Mouse (Mus musculus) cerebellum, postnatal 14 days (tissue): ENCODE data around the gene Frmd7.
A peak's percentile ranks its signal among the peaks of the same experiment; 100 is the strongest.

Experiments
- DNase-seq, 2 experiments: peaks; one replicate each; pipeline ENCODE4 v3.0.0; 2021; ENCODE audit warnings: mixed read lengths in 2 of 2

Gene Frmd7

DNA sequence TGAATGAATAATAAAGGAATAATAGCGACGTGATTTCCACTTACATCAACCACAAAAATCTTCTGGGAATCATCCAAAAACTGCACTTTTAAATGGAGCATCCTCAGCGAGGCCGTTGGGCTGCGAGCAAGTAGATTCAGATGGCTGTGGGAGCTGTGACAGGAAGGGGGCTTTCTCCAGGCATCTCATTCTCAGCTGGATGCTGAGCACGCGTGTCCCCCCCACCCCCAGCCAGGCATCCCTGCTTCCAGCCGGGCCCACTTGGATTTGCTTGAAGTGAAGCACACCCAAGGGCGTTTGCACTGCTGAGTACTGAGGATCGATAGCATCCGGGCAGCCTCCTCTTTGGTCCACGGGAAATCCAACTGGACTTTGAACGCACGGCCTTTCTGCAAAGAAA lies at the start of gene Frmd7:
Gene Frmd7 (minus strand): TSS at position 101 of the 400 bp plus-strand sequence.
- DNase-seq = no peak

DNA sequence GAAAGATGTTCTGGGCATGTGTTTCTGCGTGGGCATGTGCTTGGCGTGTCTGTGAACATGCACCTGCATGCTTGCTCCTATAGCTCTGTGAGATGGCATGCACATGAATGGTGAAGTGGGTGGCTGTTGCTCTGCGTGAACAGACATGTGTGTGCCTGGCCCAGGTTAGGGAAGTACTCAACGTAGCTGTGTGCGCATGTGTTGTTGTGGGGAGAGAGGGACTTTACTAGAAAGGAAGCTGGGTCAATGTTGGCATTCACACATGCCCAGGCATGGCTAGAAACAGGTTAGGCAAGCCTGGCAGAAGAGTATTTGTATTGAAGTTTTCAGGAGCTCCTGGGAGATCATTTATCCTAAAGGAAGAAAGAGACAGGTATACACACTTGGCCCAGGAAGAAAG lies 48.8 kb upstream of the Frmd7 start:
- DNase-seq = no peak

DNA sequence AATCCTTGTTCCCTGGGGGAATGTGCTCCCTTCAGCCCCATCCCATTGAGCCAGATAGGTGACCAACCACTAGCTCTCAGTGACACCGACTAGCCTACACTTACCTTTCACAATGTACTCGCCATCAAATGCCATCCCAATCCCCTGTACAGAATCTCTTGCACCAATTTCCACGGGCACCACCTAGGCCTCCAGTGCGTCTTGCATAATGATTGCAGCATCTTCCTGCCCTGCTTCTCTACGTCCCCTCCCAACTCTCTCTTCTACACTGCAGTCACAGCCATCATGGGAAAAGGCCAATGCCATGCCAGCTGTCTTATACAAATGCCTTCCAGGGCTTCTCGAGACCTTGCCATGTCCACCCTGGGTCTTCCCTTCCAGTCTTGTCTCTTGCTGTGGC lies 47.4 kb upstream of the Frmd7 start:
- DNase-seq = no peak

DNA sequence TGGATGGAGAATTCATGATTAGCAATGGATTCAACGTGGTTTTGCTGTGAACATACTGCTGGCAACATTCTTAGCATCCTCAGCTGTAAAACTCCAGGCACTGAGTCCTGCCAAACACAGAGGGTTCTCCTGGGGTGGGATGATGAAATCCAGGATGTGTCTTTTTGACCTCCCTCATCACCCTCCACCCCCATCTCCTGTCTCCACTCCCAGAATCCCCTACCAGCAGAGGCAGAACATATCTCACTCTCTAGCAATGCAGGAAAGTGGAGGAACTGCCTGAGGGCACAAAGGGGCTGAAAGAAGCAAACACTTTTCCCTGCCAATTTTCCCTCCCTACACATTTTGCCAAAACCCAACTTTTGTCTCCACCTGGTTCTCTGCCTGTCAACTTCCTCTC lies 46.1 kb upstream of the Frmd7 start:
- no peak for DNase-seq

DNA sequence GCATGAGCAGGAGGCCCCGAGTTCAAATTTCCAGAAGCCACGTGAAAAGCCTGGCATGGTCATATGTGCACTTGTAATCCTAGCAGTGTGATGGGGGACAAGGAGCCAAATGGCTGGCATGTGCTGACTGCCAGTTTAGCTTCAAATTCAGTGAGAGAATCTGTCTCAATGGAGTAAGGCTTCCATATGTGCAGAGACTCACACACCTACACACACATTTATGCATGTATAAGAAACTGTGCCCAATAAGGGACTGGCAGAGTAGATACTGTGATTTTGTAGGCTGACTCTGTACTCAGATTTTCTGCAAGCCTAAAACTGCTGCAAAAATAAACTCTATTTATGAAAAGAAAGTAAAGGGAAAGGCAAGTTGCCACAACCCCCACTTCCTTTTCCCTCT lies 35.9 kb upstream of the Frmd7 start:
- DNase-seq = no peak

DNA sequence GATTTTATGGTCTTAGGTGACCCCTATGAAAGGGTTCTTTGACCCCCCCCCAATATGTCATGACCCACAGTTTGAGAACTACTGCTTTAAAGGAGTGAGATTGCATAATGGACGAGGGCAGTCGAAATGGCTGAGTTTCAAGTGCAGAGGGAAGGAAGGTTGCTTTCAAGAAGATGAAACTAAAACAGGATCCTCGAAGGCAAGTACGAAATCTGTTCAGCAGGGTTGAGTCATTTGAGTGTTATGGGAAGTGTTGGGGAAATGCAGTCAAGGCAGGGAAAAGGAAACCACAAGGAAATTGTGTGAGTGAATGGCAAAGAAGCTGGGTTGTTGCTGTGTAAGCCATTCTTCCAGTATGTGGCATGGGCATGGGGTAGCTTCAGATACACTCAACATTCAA lies 29.6 kb upstream of the Frmd7 start:
- DNase-seq = no peak

- no peak for DNase-seq
Measured at GRCm38 (mm10) chrX:50969907-50970306, 27.4 kb upstream of the Frmd7 start.

- DNase-seq = no peak
Measured at GRCm38 (mm10) chrX:50968157-50968932, 25.8 kb upstream of the Frmd7 start.

GRCm38 (mm10) chrX:50965157-50965556 lies 22.6 kb upstream of the Frmd7 start:
- DNase-seq = no peak

- DNase-seq = no peak
Measured at GRCm38 (mm10) chrX:50962955-50963354, 20.4 kb upstream of the Frmd7 start.

- peak; percentile 33 to 48 for DNase-seq
Measured at GRCm38 (mm10) chrX:50948633-50949032, 6.1 kb upstream of the Frmd7 start.

DNA sequence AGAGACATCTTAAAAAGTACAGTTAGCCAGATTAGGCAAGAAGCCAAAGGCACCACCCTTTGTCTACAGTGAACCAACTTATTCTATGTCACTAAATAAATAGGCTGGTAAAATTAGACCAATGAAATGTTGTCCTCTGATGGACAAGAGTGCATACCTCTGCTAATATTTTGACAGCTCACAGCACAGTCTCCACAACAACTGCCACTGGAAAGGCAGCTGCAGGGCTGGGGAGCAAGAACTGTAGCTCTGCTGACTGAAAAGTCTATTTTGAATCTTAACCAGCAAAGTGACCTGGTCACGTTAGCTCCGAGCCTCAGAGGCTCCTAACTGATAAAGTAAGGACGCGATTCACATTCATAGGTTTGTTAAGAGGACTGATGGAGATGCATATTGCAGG lies 5.6 kb upstream of the Frmd7 start:
- no peak for DNase-seq

DNA sequence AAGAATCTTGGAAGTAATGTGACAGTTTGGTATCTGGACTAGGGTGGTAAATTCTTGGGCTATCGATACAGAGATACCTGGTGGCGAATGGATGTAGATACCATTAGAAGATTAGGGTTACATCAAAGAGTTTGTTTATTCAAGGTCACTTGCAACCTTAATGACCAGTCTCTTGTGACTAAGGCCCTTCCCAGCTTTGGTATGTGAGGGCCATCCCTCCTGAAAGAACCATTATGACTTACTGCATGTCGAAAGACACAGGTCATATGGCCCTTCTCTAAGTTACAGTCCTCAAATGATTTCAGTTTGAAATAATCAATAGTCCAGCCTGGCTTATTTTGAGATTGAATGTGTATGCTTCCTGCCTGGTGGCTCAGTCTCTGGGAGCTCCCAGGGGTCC lies 5.4 kb downstream of the Frmd7 start:
- DNase-seq = no peak

- no peak for DNase-seq
Measured at GRCm38 (mm10) chrX:50930309-50930708, 12.2 kb downstream of the Frmd7 start.

- no peak for DNase-seq
Measured at GRCm38 (mm10) chrX:50926893-50927545, 15.5 kb downstream of the Frmd7 start.

DNA sequence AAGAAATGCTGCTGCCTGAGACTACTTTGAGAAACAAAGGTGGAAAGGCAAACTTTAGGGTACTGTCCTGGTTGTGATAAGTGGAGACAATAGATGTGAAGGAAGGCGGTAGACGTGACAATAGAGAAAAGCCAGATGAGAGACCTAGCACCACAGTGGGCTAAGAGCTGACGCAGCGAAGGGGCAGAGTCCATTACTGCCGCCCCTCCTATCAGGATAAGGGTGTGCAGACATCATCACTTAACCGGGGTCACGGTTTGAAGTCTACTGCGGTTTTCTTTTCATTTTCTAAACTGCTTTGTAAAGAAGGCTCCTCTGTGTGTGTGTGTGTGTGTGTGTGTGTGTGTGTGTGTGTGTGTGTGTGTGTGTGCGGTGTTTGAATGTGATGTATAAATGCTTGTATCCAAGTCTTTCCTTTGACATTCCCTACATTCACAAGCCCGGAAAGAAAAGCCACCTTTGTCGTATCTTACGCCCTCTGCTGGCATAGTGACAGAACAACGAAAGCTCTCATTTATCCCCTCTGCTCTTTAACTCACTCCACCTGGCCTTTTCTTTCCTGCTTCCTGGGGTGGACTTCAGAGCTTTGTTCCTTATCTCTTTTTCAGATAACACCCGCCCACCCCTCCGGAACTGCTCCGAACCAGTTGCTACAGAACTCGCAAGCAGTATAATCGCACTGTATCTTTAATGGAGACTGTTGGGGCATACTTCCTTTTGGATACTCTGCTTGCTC lies 17.7 kb downstream of the Frmd7 start:
- DNase-seq = peak; percentile 25 to 47

GRCm38 (mm10) chrX:50918754-50919153 lies 23.8 kb downstream of the Frmd7 start:
- no peak for DNase-seq

DNA sequence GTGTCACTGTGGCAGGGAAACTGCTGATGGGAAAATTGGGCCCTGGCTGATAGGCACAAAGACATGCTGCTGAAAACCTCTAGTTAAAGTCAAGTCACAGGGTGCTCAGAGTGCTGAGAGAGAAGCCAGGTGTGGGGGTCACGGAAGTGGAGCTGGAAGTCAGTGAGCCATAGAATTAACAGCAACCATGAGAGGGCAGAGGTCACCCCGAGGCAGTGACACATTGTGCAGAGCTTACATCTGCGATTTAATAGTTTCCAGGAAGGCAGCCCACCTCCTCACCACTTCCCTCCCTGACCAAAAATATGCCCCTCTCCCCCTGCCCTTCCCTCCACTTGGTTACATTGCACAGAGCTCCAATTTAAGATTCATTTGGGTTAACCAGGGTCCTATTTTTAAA lies 25.1 kb downstream of the Frmd7 start:
- DNase-seq = no peak

DNA sequence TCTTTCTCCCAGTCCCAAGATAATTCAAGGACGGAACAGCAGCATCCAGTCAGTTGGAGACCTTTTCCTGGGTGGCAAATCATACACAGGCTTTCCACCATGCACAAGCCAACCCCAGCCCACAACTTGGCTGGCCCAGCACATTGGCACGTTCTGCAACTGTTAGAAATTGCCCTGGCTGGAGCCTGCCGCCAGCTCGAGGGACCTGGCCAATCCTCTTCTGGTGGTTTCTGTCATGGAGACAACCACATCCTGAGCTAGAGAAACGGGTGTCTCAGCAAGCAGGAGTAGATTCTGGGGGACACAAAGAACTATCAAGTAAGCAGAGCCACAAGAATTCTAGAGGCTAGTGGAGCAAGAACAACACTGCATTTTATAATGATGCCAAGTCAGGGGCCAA lies 32.6 kb downstream of the Frmd7 start:
- DNase-seq = peak; percentile 37 to 42

DNA sequence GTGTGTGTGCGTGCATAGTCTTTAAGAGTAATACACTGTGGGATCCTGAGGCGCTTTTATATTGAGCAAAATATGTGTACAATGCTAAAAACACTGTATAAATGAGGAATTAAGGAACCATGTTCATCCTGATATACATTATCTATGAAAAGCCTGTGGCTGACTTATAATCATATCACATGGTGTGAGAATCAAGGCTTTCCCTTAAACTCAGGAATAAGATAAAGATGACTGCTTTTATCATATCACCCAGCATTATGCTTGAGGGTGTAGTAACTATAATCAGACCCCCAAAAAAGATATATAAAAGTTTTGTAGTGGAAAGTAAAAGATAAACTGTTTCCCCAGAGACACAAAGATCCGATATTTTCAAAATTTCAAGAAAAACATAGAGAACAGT lies 39.0 kb downstream of the Frmd7 start:
- no peak for DNase-seq

- no peak for DNase-seq
Measured at GRCm38 (mm10) chrX:50887999-50888398, 54.5 kb downstream of the Frmd7 start.

DNA sequence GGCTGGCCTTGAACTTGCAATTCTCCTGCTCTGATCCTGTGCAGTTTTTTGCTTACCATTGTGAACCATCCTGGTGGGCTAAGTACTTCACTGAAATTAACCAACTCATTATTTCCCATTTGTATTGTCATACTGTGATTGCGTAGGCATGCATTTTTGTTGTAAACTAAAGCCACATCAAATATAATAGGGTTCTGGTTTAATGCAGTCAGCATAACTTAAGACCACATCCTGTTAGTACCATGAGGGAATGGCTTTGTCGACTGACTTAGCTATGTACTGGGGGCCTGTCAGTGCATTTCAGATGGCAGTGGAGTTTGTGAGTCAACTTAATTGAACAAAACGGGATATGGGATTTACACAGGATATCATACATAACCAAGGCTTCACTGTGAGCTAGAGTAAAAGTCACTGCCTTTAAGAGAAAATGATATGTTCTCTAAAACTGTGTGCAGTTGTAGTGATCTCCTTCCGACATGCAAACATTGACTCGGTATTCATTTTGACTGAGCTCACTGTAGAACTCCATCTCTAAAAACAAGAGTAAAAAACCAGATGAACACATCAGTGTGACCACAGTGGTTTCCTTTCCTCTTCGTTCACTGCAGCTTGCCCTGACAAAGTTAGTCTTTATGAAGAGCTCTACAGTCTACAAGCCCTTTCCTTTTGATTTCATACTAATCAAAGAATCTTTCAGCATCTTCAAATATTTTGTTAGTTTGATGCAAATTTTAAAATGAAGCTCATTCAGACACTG lies 68.1 kb downstream of the Frmd7 start:
- DNase-seq = no peak

- DNase-seq = no peak
Measured at GRCm38 (mm10) chrX:50864734-50865133, 77.8 kb downstream of the Frmd7 start.
